Mouse (Mus musculus) intestine, postnatal 0 days (tissue): ENCODE data around the gene Cd81. TPM values are rescaled to one million over a fixed set of nuclear protein-coding genes. Genes with fewer than 3 reads are reported as not detected.

Source experiments
- ATAC-seq: fragments of 200-750 bp; cut with Nextera tagmentation; 2 replicates; pipeline ENCODE4 v1.8.0; 2017; ENCODE audit warnings: mild to moderate bottlenecking, moderate TSS enrichment, moderate library complexity
- H3K27ac ChIP-seq: fragments of 300-500 bp; sonication (generic); 2 replicates; pipeline ENCODE4 v1.5.1; 2014; ENCODE audit warnings: mild to moderate bottlenecking, low read depth, low read length, moderate library complexity
- H3K27me3 ChIP-seq: fragments of 300-500 bp; sonication (generic); replicated peaks from 2 replicates; pipeline ENCODE4 v1.6.1; 2014; ENCODE audit warnings: low read length, mixed read lengths; ENCODE audit not compliant: control insufficient read depth, insufficient read depth
- H3K36me3 ChIP-seq: fragments of 300-500 bp; sonication (generic); 2 replicates; pipeline ENCODE4 v1.6.1; 2014; ENCODE audit warnings: mild to moderate bottlenecking, moderate library complexity; ENCODE audit not compliant: control insufficient read depth, insufficient read depth
- H3K4me1 ChIP-seq: fragments of 300-500 bp; sonication (generic); replicated peaks from 2 replicates; pipeline ENCODE4 v1.6.1; 2014; ENCODE audit warnings: antibody characterized with exemption, low read length, mixed read lengths; ENCODE audit not compliant: control insufficient read depth, insufficient read depth
- H3K4me2 ChIP-seq: fragments of 300-500 bp; sonication (generic); replicated peaks from 2 replicates; pipeline ENCODE4 v1.6.1; 2014; ENCODE audit warnings: low read depth, mild to moderate bottlenecking, moderate library complexity
- H3K4me3 ChIP-seq: fragments of 300-500 bp; sonication (generic); 2 replicates; pipeline ENCODE4 v1.5.1; 2014; ENCODE audit warnings: low read depth, low read length
- H3K9ac ChIP-seq: fragments of 300-500 bp; sonication (generic); 2 replicates; pipeline ENCODE4 v1.6.1; 2014; ENCODE audit warnings: mild to moderate bottlenecking, low read depth, low read length
- H3K9me3 ChIP-seq: fragments of 300-500 bp; sonication (generic); 2 replicates; pipeline ENCODE4 v1.6.1; 2016; ENCODE audit warnings: mixed run types; ENCODE audit not compliant: control insufficient read depth
- CTCF ChIP-seq: sonication (generic); IDR thresholded peaks from 2 replicates; pipeline ENCODE4 v1.5.1; 2016; ENCODE audit warnings: low read depth, mild to moderate bottlenecking, control low read depth, antibody characterized with exemption, moderate library complexity
- WGBS: fragments of 180-500 bp; shearing (Covaris S2); extraction: QIAGEN DNeasy Blood & Tissue Kit; methylation state at CpG from one replicate; pipeline ENCODE4 v1.1.7; 2014; 5-methylcytosine and 5-hydroxymethylcytosine counted together
- polyA plus RNA-seq: library from polyadenylated mRNA; unstranded; fragments of >200 nt; fragmentation: Nextera tagmentation; extraction: Ambion mirVana; gene quantifications from 2 replicates; pipeline ENCODE4 v1.2.1, GENCODE M21; 2015

The Cd81 gene
- polyA plus RNA-seq, 1 experiment from 2014 or later, result 216 TPM

DNA sequence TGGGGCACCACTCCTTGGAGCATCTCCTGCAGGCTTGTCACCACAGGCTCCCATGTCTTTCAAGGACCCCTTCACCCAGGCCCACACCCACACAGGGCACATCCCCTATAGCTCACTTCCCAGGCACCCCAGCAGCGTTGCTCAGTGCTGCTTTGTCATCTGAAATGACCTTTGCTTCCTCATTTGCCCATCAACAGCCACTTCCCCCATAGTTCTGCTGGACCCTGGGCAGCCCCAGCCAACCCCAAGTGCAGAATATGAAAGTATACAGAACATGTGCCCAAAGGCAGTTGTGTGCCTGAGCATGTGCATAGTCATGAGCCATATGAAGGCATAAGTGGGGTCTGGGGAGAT, 43.0 kb downstream of the Cd81 start:
- Histone ChIP-seq H3K27ac (no peak overlapping the region), H3K4me1 (no peaks in the 10 kb centered on the region), H3K4me2 (no peak overlapping the region), H3K27me3 (no peaks in the 10 kb centered on the region), H3K36me3 (no peaks in the 10 kb centered on the region), H3K4me3 (no peak overlapping the region), H3K9me3 (no peaks in the 10 kb centered on the region), H3K9ac (no peak overlapping the region)
- WGBS, result 49% methylated on average over 1 of the region's 1 CpGs
- no peak for TF ChIP-seq CTCF
- ATAC-seq, result no peak

DNA sequence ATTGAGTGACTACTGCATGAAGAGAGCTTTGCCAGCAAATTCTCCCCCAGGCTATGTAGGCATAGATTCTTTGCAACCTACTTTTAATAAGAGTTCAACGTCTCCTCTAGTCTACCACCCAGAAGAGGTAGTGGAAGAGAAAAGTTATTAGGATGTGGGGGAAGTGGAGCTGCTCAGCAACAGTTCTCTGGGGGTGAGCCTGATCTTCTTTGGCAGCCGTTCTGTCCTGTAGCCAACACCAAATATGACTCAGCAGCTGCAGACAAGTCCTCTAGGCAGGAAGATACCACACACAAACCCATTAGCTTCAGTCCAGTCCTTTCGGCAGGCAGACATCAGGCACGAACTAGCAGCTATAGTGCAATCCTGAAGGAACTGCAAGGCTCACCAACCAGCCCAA, 48.2 kb downstream of the Cd81 start:
- 73% methylated on average over 4 of the region's 4 CpGs for WGBS
- TF ChIP-seq CTCF, result no peak
- ATAC-seq, result no peak

DNA sequence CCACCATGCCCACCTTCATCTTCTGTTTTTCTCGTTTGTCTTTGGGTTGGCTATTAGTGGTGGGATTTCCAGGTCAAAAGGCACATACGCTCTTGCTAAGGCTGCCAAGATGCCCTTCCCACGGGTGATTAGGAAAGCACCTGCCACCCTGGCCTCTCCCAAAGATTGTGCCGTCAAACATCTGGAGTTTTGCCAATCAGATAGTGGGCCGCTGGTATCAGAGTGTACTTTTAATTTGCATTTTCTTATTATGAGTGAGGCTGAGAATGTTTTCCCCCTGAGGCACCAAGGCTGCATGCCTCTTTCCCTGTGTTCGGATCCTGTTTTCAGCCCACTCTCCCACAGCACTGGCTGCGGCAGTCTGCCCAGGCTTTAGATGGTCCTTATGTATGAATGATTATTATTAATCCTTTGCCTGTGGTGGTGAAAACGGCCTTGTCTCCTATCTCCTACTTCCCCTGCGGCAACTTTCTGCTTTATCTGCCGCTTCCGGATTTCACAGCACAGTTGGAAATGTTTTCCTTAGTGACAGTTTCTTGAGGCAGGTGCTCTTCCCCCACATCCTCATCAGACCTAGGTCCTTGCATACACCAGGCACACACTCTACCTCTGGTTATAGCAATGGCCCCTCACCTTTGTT, 52.8 kb downstream of the Cd81 start:
- Histone ChIP-seq H3K4me3 (no peak overlapping the region), H3K27me3 (peaks cover 22% of the 10 kb centered on the region), H3K27ac (no peak overlapping the region), H3K4me1 (no peaks in the 10 kb centered on the region), H3K9me3 (no peaks in the 10 kb centered on the region), H3K36me3 (no peaks in the 10 kb centered on the region), H3K4me2 (no peak overlapping the region; the same call in 1 of the 2 replicates), H3K9ac (no peak overlapping the region)
- TF ChIP-seq CTCF, result no peak
- peak; percentile 70 for ATAC-seq
- 37% methylated on average over 11 of the region's 11 CpGs for WGBS

More for the DNA sequence above, 48.2 kb downstream of the Cd81 start:
- Histone ChIP-seq H3K4me3 (no peak overlapping the region), H3K27me3 (no peaks in the 10 kb centered on the region), H3K4me2 (no peak overlapping the region), H3K9ac (no peak overlapping the region), H3K36me3 (no peaks in the 10 kb centered on the region), H3K4me1 (no peaks in the 10 kb centered on the region), H3K27ac (no peak overlapping the region), H3K9me3 (no peaks in the 10 kb centered on the region)

DNA sequence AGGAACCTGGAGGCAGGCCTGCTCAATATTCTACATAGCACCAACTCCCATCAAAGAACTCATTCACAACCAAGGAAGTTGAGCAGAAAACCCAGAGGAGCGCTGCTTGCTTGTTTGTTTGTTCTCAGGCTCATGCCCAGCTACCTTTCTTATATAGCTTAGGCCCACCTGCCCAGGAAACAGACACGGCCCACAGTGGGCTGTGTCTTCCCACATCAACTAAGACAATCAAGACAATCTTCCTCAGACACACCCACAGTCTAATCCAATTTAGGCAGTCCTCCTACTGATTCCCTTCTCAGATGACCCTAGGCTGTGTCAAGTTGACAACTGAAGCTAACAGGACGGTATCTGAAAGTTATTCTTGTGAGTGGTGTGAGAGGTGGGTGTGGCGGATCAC, 53.5 kb downstream of the Cd81 start, which contains the start of gene Kcnq1:
TSS of gene Kcnq1 (plus strand) at position 301 of the 400 bp plus-strand sequence.
- Histone ChIP-seq H3K9ac (peak within 1 kb of the TSS; percentile 52), H3K4me1 (0 out of 2 replicates have a peak, but pooled peaks cover under 1% of the 10 kb centered on the region), H3K36me3 (no peaks in the 10 kb centered on the region), H3K4me3 (peak within 1 kb of the TSS; percentile 41), H3K27me3 (peaks cover 22% of the 10 kb centered on the region), H3K9me3 (no peaks in the 10 kb centered on the region), H3K27ac (peak within 1 kb of the TSS; percentile 50), H3K4me2 (peak within 1 kb of the TSS; percentile 74)
- ATAC-seq, result no peak
- TF ChIP-seq CTCF, result no peak
- 61% methylated on average over 4 of the region's 4 CpGs for WGBS

DNA sequence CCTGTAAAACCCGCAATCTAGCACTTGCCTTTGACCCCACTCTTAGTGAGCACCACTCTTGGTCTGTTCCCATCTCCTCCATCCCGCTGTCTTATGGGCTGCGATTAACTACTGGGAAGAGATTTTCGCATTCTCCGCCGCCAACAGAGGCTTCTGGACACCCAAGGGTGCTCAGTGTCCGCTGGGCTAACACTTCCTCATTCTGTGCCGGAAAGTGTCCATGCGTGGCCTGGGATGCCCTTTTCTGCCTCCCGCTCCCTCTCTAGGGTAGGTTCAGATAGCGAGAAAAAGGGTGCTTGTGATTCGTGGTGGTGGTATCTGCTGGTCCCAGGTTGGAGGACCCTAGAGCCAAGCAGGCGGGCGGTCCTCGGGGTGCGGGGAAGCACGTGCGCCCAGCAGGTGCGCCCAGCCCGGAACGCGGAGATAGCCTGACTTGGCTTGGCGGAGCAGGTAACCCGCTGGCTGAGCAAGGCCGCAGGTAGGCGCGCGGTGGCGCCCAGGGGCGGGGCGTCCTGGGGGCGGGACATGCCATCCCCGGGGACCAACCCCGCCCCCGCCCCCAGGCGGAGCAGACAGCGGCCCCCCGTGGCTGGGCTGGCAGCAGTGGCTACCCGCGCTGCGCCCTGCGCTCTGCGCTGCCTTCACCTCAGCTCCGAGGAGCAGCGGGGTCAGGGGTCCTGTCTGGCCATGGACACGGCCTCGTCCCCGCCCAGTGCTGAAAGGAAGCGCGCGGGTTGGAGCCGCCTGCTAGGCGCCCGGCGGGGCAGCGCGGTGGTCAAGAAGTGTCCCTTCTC, 54.3 kb downstream of the Cd81 start:
- WGBS, result 6% methylated on average over 39 of the region's 57 CpGs
- no peaks in the 10 kb centered on the region for H3K9me3 ChIP-seq
- H3K27me3 ChIP-seq, result peaks cover 22% of the 10 kb centered on the region
- H3K36me3 ChIP-seq, result no peaks in the 10 kb centered on the region
- H3K4me2 ChIP-seq, result peak overlapping the region; percentile 74
- peak; percentile 62 for ATAC-seq
- H3K9ac ChIP-seq, result peak overlapping the region; percentile 52
- 0 out of 2 replicates have a peak, but pooled peaks cover 3% of the 10 kb centered on the region for H3K4me1 ChIP-seq
- peak; percentile 58 for TF ChIP-seq CTCF
- H3K27ac ChIP-seq, result peak overlapping the region; percentile 50; the same call in 1 of the 2 replicates
- peak overlapping the region; percentile 41 for H3K4me3 ChIP-seq

DNA sequence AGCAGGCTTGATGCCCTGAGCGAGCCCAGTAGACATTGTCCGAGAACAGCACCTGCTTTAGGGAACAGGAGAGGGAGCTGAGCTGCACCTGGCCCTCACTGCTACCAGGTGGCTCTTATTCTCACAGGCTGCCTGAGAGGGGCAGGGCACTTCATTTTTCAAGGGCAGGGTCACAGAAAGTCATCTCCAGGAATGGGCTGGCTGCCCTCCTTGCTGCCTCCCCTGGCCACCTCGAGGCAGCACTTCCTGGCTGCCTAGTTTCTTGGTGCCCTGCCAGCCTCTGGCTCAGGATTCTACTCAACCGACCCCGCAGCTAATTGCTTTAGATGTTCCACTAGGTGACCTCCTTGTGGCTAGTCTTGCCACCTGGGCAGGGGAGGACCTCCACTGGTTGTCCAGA, 55.7 kb downstream of the Cd81 start:
- Histone ChIP-seq H3K4me3 (peak overlapping the region; percentile 41), H3K9me3 (no peaks in the 10 kb centered on the region), H3K36me3 (no peaks in the 10 kb centered on the region), H3K4me1 (0 out of 2 replicates have a peak, but pooled peaks cover 3% of the 10 kb centered on the region), H3K4me2 (peak overlapping the region; percentile 74), H3K27me3 (peaks cover 22% of the 10 kb centered on the region), H3K9ac (0 out of 2 replicates have a peak overlapping the region, but pooled peaks have one; percentile 52), H3K27ac (peak overlapping the region; percentile 50; the same call in 1 of the 2 replicates)
- 35% methylated on average over 5 of the region's 5 CpGs for WGBS
- peak; percentile 46; the same call in 1 of the 2 replicates for TF ChIP-seq CTCF
- no peak; the same call in 1 of the 2 replicates for ATAC-seq
